Mouse (Mus musculus) embryonic fibroblast, embryonic 13.5 days (primary cell): ENCODE results near the gene Rundc3a.

Source experiments
- CTCF ChIP-seq: IDR thresholded peaks from 2 replicates; pipeline ENCODE4 v1.5.1; 2011; ENCODE audit warnings: mild to moderate bottlenecking, control low read depth, low read length, moderate library complexity, borderline replicate concordance; ENCODE audit not compliant: insufficient read depth
- POLR2A ChIP-seq: IDR thresholded peaks from 2 replicates; pipeline ENCODE4 v1.6.1; 2011; ENCODE audit warnings: low read depth, mild to moderate bottlenecking, control low read depth, low read length, moderate library complexity

GRCm38 (mm10) chr11:102409795-102410330 is 16.7 kb downstream of the Rundc3a start:
- TF ChIP-seq POLR2A (no peak), CTCF (no peak)
